Mouse (Mus musculus): Measurements from ENCODE around the gene Bcl10. TPM values are rescaled to one million over a fixed set of nuclear protein-coding genes. Genes with fewer than 3 reads are reported as not detected.
A peak's percentile ranks its signal among the peaks of the same experiment; 100 is the strongest.
"Not testable (repeated sequence)": the region's sequence is repeated elsewhere in the genome, so short reads cannot be mapped to it uniquely, and the experiment has no call there.

The Bcl10 gene
- 10 to 100 TPM; 18.1 to 20.4 TPM for total RNA-seq (2021)

- intact Hi-C loops (cut with DNase I) = loop anchor here (5.0 to 10.0 kb wide), 2 partner anchors 270 to 797 kb away; no protein-coding TSS in a partner anchor
- DNase-seq (ENCODE audit: low spot score) = no peak
Observed at GRCm38 (mm10) chr3:145922019-145922854, at the start of gene Bcl10. Gene Bcl10, plus strand, starts transcription at chr3:145922804.

GRCm38 (mm10) chr3:145873271-145873670, 49.3 kb upstream of the Bcl10 start:
- intact Hi-C loops (cut with DNase I) = no loop called here
- no peak for DNase-seq (ENCODE audit: low spot score)

- intact Hi-C loops (cut with DNase I) = no loop called here
- no peak for DNase-seq (ENCODE audit: low spot score)
Observed at GRCm38 (mm10) chr3:145874126-145874525, 48.5 kb upstream of the Bcl10 start.

- intact Hi-C loops (cut with DNase I) = no loop called here
- no peak for DNase-seq (ENCODE audit: low spot score)
Observed at GRCm38 (mm10) chr3:145876120-145876519, 46.5 kb upstream of the Bcl10 start.

GRCm38 (mm10) chr3:145878867-145879266, 43.7 kb upstream of the Bcl10 start:
- DNase-seq (ENCODE audit: low spot score); intact Hi-C loops (cut with DNase I): not testable (repeated sequence)

GRCm38 (mm10) chr3:145880335-145880734, 42.3 kb upstream of the Bcl10 start:
- no peak for DNase-seq (ENCODE audit: low spot score)
- intact Hi-C loops (cut with DNase I) = no loop called here

- intact Hi-C loops (cut with DNase I) = no loop called here
- no peak for DNase-seq (ENCODE audit: low spot score)
Observed at GRCm38 (mm10) chr3:145882076-145882874, 40.3 kb upstream of the Bcl10 start.

DNA sequence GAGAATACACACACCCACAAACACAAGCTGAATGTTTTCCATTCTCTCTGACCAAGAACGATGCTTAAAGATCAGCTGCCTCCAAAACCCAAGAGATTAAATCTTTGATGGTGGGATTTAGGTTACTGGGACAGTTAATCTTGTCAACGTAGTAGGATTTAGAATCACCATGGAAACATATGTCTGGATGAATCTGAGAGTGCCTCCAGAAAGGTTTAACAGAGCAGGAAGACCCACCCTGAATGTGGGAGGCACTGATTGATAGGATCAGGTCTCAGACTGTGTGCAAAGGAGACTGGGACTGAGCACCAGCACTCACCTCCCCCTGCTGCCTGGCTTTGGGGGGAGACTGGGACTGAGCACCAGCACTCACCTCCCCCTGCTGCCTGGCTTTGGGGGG, 39.4 kb upstream of the Bcl10 start:
- intact Hi-C loops (cut with DNase I) = no loop called here
- no peak for DNase-seq (ENCODE audit: low spot score)

DNA sequence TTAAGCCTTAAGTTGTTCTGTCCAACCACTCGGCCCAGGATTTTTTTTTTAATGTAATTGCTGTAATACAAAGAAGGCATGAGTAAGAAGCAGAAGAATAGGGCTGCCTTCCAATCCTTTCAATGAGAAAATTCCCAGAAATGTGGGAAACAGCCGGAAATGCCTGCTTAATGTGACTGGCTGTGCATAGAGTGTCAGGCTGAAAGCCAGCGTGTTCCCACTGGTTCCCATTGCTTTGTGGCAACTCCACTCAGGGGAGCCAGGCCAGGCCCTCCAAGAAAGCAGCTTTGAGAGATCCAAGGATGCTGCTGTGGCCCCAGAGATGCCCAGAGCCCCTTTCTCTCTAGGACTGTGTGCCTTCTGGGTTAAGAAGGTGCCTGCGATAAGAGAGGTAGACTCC, 37.2 kb upstream of the Bcl10 start:
- intact Hi-C loops (cut with DNase I) = no loop called here
- no peak for DNase-seq (ENCODE audit: low spot score)

DNA sequence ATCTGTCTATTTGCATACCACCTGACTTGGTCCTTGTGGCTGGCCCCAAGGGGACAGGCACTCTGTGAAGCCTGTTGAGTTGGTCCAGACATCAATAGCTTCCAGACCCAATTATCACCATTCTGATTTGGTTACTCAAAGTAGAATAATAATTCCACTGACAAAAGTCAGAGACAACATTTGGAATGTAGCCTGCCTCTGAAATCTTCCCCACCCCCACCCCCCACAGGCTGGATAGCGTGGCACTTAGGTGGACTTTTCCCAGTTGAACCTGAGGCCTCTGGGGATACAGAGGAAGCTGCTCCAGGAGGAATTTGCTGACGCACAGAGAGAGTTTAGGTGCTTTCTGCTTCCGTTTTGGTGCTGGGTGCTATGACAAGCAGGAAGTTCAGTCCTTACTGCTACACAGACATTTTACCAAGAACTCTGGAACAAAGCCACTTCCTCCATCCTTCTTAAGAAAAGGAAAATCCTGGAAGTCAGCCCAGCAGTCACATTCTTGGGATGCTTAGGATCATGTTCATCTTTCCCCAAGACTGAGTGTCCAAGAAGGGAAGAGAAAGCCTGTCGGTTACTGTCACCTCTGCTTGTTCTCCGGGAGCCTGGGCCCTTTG, 36.6 kb upstream of the Bcl10 start:
- DNase-seq (ENCODE audit: low spot score) = no peak
- intact Hi-C loops (cut with DNase I) = no loop called here

DNA sequence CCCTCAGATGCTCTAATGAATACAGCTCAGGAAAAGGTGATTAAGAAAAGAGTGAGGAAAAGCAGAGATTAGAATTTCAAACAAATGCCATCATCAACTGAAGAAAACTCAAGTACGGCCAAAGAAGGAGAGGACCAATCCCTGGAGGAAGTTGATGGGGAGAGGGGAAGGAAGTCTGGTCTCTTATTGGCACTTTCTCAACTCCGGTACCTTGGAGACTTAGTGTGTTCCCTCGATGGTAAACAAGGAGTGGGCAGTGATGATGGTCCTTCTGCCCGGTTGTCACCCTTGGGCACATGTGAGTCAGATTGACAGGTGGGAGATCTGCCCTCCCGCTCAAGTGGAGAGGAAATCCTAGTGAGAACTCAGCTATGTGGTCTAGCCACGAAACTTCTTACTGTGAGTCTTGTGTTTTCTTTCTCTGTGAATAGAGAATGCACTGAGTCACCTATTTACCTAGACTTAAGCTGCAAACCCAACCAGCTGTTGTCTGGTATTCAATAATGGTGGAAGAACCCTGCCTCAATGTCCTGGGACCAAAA, 35.1 kb upstream of the Bcl10 start:
- no peak for DNase-seq (ENCODE audit: low spot score)
- intact Hi-C loops (cut with DNase I) = no loop called here

DNA sequence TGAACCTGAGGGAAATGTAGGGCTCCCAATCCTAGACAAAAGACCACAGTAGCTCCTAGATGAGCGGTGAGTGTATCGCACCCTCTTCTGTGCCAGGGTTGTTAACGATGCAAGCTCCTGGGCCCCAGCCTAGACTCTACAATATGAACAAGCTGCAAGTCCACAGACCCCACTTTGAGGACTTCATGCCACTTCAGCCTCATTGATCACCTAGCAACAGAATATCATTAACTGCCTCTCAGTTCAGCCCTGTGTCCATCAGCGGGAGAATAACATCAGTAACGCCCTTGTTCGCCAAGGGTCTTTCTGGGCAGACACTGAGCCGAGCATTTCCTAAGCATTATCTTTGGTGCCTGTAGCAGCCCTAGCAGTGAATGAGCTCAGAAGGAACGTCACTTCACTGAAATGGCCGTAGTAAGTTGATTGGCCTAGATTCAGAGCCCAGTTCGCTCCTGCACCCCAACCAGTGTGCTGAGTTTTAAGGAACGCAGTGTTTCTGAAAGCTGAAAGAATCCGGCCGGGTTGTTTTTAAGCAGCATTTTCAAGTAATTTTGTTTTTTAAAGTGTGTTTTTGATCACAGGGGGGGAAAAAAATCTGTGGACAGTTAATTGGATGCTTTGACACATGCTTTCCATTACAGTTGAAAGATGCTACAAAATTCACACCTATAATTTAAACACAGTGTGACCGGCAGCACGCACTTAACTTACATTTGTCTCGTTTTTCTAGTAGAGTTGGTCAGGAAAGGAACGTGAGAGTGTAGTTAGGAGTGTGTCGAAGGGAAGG, 32.1 kb upstream of the Bcl10 start:
- intact Hi-C loops (cut with DNase I) = loop anchor here (5.0 kb wide), 1 partner anchor 93 kb away; no protein-coding TSS in a partner anchor
- DNase-seq (ENCODE audit: low spot score) = no peak

GRCm38 (mm10) chr3:145892451-145892850, 30.2 kb upstream of the Bcl10 start:
- intact Hi-C loops (cut with DNase I) = loop anchor here (5.0 kb wide), 1 partner anchor 95 kb away; no protein-coding TSS in a partner anchor
- no peak for DNase-seq (ENCODE audit: low spot score)

DNA sequence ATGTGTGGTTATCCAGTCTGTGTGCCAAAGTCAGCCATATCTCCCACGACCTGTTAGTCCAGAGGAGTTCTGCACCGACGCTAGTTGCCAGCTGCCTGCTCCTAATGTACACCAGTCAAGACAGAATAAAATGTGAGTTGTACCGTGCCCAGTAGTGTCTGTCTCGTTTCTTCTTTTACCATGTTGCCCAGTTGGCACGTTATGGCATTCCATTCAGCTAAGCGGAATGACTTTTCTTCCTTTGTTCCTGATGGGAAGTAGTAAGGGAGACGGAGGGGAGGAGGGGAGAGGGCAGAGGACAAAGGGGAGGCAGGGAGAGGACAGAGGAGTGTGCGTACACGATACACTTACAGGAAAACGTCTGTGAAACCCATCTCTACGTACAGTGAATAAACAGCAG, 28.5 kb upstream of the Bcl10 start:
- DNase-seq (ENCODE audit: low spot score) = no peak
- intact Hi-C loops (cut with DNase I) = loop anchor here (5.0 kb wide), 1 partner anchor 97 kb away; no protein-coding TSS in a partner anchor

- intact Hi-C loops (cut with DNase I) = no loop called here
- peak; percentile 40 for DNase-seq (ENCODE audit: low spot score)
Observed at GRCm38 (mm10) chr3:145897749-145898148, 24.9 kb upstream of the Bcl10 start.

DNA sequence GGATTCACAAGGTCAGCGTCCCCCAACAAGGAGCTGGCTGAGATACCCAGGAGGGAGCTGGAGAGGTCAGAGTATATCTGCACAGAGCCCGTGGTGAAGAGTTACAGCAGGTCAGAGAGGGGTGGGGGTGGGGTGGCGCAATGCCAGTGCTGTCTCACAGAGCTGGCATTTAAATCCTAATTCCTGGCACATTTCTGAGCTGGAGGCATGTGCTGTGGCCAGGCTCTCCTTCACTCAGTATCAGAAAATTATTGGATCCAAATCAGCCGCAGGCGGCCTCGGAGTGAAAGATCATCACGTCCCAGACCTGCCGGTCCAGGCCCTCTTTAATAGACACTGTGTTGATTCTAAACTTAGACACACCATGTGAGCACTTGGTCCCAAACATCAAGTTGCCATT, 22.8 kb upstream of the Bcl10 start:
- peak; percentile 39 for DNase-seq (ENCODE audit: low spot score)
- intact Hi-C loops (cut with DNase I) = loop anchor here (5.0 kb wide), 1 partner anchor 493 kb away; no protein-coding TSS in a partner anchor

- no peak for DNase-seq (ENCODE audit: low spot score)
- intact Hi-C loops (cut with DNase I) = loop anchor here (5.0 kb wide), 1 partner anchor 496 kb away; no protein-coding TSS in a partner anchor
Observed at GRCm38 (mm10) chr3:145903530-145903929, 19.1 kb upstream of the Bcl10 start.

GRCm38 (mm10) chr3:145904850-145905776, 17.5 kb upstream of the Bcl10 start:
- intact Hi-C loops (cut with DNase I) = loop anchor here (1.0 to 5.0 kb wide), 5 partner anchors 50 to 498 kb away; partner anchors contain the start of gene Ccn1

More at GRCm38 (mm10) chr3:145904850-145905776, 17.5 kb upstream of the Bcl10 start:
- no peak for DNase-seq (ENCODE audit: low spot score)

Measured in heart, postnatal 25 days (tissue).